Mouse (Mus musculus) lung, adult 2 months (tissue): ENCODE results near the gene Cby1.

Experiments
- CTCF ChIP-seq: fragments of 200-500 bp; IDR thresholded peaks from 2 replicates; pipeline ENCODE4 v1.5.1; 2011; ENCODE audit warnings: mild to moderate bottlenecking, low read length, control low read depth; ENCODE audit not compliant: insufficient read depth
- POLR2A ChIP-seq: fragments of 200-500 bp; IDR thresholded peaks from 2 replicates; pipeline ENCODE4 v1.6.1; 2011; ENCODE audit warnings: low read depth, mild to moderate bottlenecking, control low read depth, low read length, borderline replicate concordance; ENCODE audit errors: extremely low read depth

DNA sequence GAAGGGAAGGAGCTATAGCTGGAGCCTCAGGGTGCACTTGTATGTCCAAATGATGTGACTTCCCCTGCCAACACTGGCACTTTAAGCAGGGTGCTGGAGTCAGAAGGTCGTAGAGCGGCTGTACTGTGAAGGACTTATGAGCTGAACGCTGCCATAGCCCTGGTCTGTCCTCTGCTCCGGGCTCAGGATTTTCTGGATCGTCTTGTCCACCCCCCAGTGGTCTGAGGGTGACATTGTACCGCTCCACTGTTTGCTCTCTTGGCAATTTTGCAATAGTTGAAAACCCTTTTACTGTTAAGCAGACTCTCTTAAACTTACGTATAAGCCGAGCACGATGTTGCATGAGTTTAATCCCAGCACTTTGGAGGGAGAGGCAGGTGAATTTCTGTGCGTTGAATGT is 10.2 kb downstream of the Cby1 start:
- TF ChIP-seq POLR2A (no peak), CTCF (0 out of 2 replicates have a peak, but pooled peaks have one; percentile 7)
